Mouse (Mus musculus) heart, embryonic 11.5 days (tissue): Measurements from ENCODE around the gene Arhgef25. TPM values are rescaled to one million over a fixed set of nuclear protein-coding genes. Genes with fewer than 3 reads are reported as not detected.

Source experiments
- ATAC-seq: fragments of 200-750 bp; cut with Nextera tagmentation; replicated peaks from 2 replicates; pipeline ENCODE4 v1.8.0; 2017; ENCODE audit warnings: moderate library complexity; ENCODE audit not compliant: insufficient number of reproducible peaks, low FRiP score, low TSS enrichment
- H3K27ac ChIP-seq: fragments of 300-500 bp; sonication (generic); 2 replicates; pipeline ENCODE4 v1.5.1; 2014; ENCODE audit warnings: mild to moderate bottlenecking, low read depth, low read length
- H3K27me3 ChIP-seq: fragments of 300-500 bp; sonication (generic); 2 replicates; pipeline ENCODE4 v1.6.1; 2014; ENCODE audit warnings: mild to moderate bottlenecking, low read length, mixed read lengths; ENCODE audit not compliant: control insufficient read depth, insufficient read depth
- H3K36me3 ChIP-seq: fragments of 300-500 bp; sonication (generic); 2 replicates; pipeline ENCODE4 v1.6.1; 2014; ENCODE audit warnings: mild to moderate bottlenecking, low read length, moderate library complexity, mixed read lengths; ENCODE audit not compliant: control insufficient read depth, insufficient read depth
- H3K4me1 ChIP-seq: fragments of 300-500 bp; sonication (generic); 2 replicates; pipeline ENCODE4 v1.6.1; 2014; ENCODE audit warnings: low read length; ENCODE audit not compliant: control insufficient read depth, insufficient read depth
- H3K4me2 ChIP-seq: fragments of 300-500 bp; sonication (generic); 2 replicates; pipeline ENCODE4 v1.6.1; 2014; ENCODE audit warnings: mild to moderate bottlenecking, moderate library complexity
- H3K4me3 ChIP-seq: fragments of 300-500 bp; sonication (generic); 2 replicates; pipeline ENCODE4 v1.5.1; 2014; ENCODE audit warnings: low read depth, low read length
- H3K9ac ChIP-seq: fragments of 300-500 bp; sonication (generic); 2 replicates; pipeline ENCODE4 v1.6.1; 2014; ENCODE audit warnings: mild to moderate bottlenecking, low read depth, low read length, moderate library complexity
- H3K9me3 ChIP-seq: fragments of 300-500 bp; sonication (generic); replicated peaks from 2 replicates; pipeline ENCODE4 v1.6.1; 2016; ENCODE audit warnings: low read length; ENCODE audit not compliant: control insufficient read depth
- WGBS: fragments of 180-500 bp; shearing (Covaris S2); extraction: QIAGEN DNeasy Blood & Tissue Kit; methylation state at CpG from one replicate; pipeline ENCODE4 v1.1.7; 2014; ENCODE audit not compliant: insufficient replicate concordance; 5-methylcytosine and 5-hydroxymethylcytosine counted together
- polyA plus RNA-seq: library from polyadenylated mRNA; unstranded; fragments of >200 nt; fragmentation: Nextera tagmentation; extraction: Ambion mirVana; gene quantifications from 2 replicates; pipeline ENCODE4 v1.2.1, GENCODE M21; 2014

Arhgef25 gene
- polyA plus RNA-seq, 1 experiment from 2014 or later: 17.9 TPM

- H3K9ac ChIP-seq: no peak overlapping the region
- H3K27ac ChIP-seq: no peak overlapping the region
- H3K36me3 ChIP-seq: peaks cover 9% of the 10 kb centered on the region
- peaks cover 15% of the 10 kb centered on the region for H3K4me1 ChIP-seq
- H3K4me3 ChIP-seq: no peak overlapping the region
- 83% methylated on average over 11 of the region's 11 CpGs for WGBS
- H3K27me3 ChIP-seq: no peaks in the 10 kb centered on the region
- H3K4me2 ChIP-seq: no peak overlapping the region
- no peaks in the 10 kb centered on the region for H3K9me3 ChIP-seq
- ATAC-seq: no peak
These were observed 9.6 kb upstream of the Arhgef25 start for GRCm38 (mm10) chr10:127199474-127199873.

GRCm38 (mm10) chr10:127199068-127199467 is 9.2 kb upstream of the Arhgef25 start:
- WGBS: 76% methylated on average over 5 of the region's 5 CpGs

DNA sequence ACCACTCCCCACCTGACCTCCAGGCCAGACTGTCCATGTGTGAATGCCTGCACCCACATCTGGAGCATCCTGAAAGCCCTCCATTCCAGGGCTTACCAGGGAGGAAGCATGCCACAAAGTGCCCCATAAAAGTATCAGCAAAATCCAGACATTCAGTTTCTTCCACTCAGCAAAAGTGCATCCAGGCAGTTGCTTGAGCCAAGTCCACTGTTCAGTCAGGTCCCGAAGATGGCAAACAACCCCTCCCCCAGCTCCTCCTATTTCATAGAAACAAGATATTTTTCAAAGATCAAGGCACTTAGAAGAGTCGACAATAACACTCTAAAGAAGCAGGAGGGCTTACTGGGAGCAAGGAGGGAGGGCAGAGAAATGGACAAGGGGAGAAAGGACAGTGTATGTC is 8.6 kb upstream of the Arhgef25 start:
- Histone ChIP-seq H3K9me3 (no peaks in the 10 kb centered on the region), H3K4me1 (peaks cover 16% of the 10 kb centered on the region), H3K27me3 (no peaks in the 10 kb centered on the region), H3K36me3 (peaks cover 6% of the 10 kb centered on the region), H3K9ac (no peak overlapping the region), H3K27ac (no peak overlapping the region), H3K4me3 (no peak overlapping the region), H3K4me2 (no peak overlapping the region)
- 75% methylated on average over 2 of the region's 2 CpGs for WGBS
- ATAC-seq: no peak

More at GRCm38 (mm10) chr10:127199068-127199467, 9.2 kb upstream of the Arhgef25 start:
- no peak for ATAC-seq
- Histone ChIP-seq H3K36me3 (peaks cover 9% of the 10 kb centered on the region), H3K4me2 (no peak overlapping the region), H3K4me1 (peaks cover 18% of the 10 kb centered on the region), H3K9ac (no peak overlapping the region), H3K9me3 (no peaks in the 10 kb centered on the region), H3K4me3 (no peak overlapping the region), H3K27ac (no peak overlapping the region), H3K27me3 (no peaks in the 10 kb centered on the region)

DNA sequence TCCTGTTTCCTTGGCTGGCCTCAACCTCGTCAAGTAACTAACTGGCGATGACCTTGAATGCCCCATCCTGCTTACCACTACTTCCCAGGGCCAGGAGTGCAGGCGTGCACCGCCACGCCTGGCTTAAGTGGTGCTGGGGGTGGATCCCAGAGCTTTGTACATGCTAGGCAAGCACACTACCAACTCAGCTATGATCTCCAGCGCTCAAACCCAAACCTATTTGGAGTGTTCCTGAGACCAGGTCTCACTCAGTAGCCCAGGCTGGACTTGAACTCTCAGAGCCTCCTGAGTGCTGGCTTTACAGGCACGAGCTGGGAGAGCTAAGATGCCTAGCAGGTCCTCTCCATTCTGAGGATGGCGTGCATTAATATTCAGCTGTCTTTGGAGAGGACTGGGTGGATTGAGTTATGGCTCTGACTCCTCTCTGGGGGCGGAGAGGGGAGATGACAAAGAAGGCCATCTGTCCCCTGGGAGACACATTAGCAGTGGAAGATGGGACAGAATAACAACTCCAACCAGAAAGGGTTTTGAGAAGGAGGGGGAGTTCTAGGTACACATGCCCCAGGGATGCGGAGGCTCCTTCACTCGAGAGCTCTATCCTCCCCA is 7.7 kb upstream of the Arhgef25 start:
- no peak for ATAC-seq
- Histone ChIP-seq H3K27ac (0 out of 2 replicates have a peak overlapping the region, but pooled peaks have one; percentile 22), H3K4me2 (no peak overlapping the region), H3K9ac (no peak overlapping the region), H3K36me3 (peaks cover 6% of the 10 kb centered on the region), H3K4me3 (no peak overlapping the region), H3K27me3 (no peaks in the 10 kb centered on the region), H3K4me1 (peaks cover 16% of the 10 kb centered on the region), H3K9me3 (no peaks in the 10 kb centered on the region)
- WGBS: 87% methylated on average over 11 of the region's 11 CpGs

DNA sequence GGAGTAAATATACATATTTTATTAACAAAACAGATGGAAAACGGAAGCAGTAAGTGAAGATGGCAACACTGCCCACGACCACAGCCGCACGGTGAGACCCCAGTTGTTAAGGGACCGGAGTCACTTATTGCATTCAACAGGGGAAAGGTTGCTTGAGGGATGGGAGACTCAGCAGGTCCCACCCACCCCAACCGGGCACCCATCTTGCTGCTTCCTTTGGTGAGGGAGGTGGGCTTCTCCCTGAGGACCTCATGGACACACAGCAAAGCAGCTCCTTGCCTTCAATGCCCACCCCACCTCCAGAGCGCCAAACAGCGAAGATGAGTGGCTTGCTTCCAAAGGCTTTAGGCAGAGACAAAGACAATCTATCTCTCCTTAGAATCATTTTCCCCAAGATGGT is 7.2 kb upstream of the Arhgef25 start:
- WGBS: 91% methylated on average over 8 of the region's 8 CpGs
- Histone ChIP-seq H3K4me1 (peaks cover 16% of the 10 kb centered on the region), H3K36me3 (peaks cover 4% of the 10 kb centered on the region), H3K9ac (no peak overlapping the region), H3K27ac (0 out of 2 replicates have a peak overlapping the region, but pooled peaks have one; percentile 22), H3K4me3 (no peak overlapping the region), H3K4me2 (no peak overlapping the region), H3K9me3 (no peaks in the 10 kb centered on the region), H3K27me3 (no peaks in the 10 kb centered on the region)
- ATAC-seq: no peak

DNA sequence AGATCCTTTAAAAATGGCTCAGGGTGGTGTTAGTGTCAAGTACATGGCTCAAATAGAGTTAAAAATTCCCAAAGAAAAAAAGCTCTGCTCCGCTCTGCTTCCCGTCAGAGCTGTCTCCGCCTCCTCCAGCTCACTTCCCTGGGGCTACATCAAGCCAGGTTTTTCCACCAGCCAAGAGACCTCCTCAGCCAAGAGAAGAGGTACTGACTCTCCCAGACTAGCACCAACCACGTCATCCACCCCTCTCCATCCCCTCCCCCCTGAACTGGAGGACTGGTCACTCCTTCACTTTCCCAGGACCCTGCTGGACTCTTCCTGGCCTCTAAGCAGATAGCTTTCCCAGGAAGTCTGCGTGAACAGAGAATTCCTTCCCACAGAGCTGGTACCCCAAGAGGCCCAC is 6.5 kb upstream of the Arhgef25 start:
- Histone ChIP-seq H3K4me3 (peak overlapping the region; percentile 94), H3K4me1 (peaks cover 18% of the 10 kb centered on the region), H3K36me3 (0 out of 2 replicates have a peak, but pooled peaks cover 2% of the 10 kb centered on the region), H3K4me2 (peak overlapping the region; percentile 96), H3K27ac (peak overlapping the region; percentile 94), H3K9me3 (no peaks in the 10 kb centered on the region), H3K9ac (peak overlapping the region; percentile 95), H3K27me3 (no peaks in the 10 kb centered on the region)
- WGBS: 6% methylated on average over 5 of the region's 5 CpGs
- ATAC-seq: peak; percentile 67

DNA sequence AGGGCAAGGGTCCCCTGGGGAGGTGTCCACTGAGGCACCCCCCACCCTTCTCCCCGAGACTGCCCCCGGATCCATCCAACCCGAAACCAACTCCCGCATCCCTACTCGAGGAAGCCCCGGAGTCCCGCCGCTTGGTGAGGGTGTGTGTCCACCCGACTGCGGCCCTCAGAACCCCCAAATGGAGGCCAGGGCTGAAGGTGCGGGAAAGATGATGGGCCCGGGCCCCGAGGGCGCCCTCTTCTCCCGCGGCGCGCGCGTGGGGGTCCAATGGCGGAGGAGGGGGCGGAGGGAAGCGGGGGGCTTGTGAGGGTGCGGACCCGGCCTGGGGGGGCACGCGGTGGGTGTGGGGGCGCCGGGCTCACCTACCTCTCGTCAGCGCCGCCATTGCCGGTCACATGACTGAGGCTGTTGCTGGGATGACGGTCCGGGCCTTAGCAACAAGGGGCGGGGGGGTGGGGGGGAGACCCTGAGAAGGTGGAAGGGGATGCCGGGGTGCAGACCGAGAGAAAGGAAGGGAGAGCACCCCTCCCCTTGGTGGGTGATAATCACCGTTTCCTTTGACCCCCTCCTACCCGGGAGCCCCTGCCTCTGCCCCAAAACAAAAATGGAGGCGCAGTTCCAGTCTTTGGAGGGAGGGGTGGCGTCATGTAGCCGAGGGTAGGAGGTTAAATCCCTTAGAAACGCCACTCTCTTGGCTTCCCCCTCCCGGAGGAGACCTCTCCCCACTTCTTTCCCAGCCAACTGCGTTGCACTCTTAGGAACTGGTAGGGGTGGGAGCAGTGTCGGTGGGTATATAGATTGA is 5.6 kb upstream of the Arhgef25 start, which contains the start of gene Dtx3:
Gene Dtx3 (minus strand): TSS at position 401 of the 802 bp plus-strand sequence.
- ATAC-seq: peak; percentile 41; the same call in 1 of the 2 replicates
- H3K27ac ChIP-seq: peak within 1 kb of the TSS; percentile 94
- peaks cover 25% of the 10 kb centered on the region for H3K4me1 ChIP-seq
- WGBS: 2% methylated on average over 36 of the region's 47 CpGs
- H3K36me3 ChIP-seq: 0 out of 2 replicates have a peak, but pooled peaks cover 2% of the 10 kb centered on the region
- peak within 1 kb of the TSS; percentile 95 for H3K9ac ChIP-seq
- no peaks in the 10 kb centered on the region for H3K9me3 ChIP-seq
- H3K4me2 ChIP-seq: peak within 1 kb of the TSS; percentile 96
- no peaks in the 10 kb centered on the region for H3K27me3 ChIP-seq
- H3K4me3 ChIP-seq: peak within 1 kb of the TSS; percentile 94

- H3K4me2 ChIP-seq: peak overlapping the region; percentile 96
- no peaks in the 10 kb centered on the region for H3K9me3 ChIP-seq
- H3K4me3 ChIP-seq: peak overlapping the region; percentile 94
- 8% methylated on average over 22 of the region's 22 CpGs for WGBS
- no peaks in the 10 kb centered on the region for H3K27me3 ChIP-seq
- H3K36me3 ChIP-seq: 0 out of 2 replicates have a peak, but pooled peaks cover 2% of the 10 kb centered on the region
- peak overlapping the region; percentile 94 for H3K27ac ChIP-seq
- peaks cover 33% of the 10 kb centered on the region for H3K4me1 ChIP-seq
- peak overlapping the region; percentile 95 for H3K9ac ChIP-seq
- no peak for ATAC-seq
These were observed 4.8 kb upstream of the Arhgef25 start for GRCm38 (mm10) chr10:127194428-127195327.
